In the genomic region with DNA sequence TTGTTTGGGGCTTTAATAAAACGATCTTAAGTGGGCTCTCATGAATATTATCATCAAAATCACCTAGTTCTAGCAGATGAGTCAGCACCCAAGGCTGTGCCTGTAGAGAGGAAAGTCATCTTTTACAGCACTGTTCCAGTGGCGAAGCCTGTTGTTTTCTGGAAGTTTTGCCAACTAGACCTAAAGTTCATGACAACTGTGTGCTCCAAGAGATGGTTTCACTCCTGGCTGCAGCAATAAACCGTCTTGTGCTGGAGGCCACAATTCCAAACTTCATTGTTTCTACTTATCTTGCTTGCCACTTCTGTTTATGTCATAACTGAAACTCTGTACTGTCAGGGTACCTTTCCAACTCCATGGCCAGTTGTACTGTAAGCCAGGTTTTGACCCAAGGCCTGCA, we compare ENCODE assay signal across 30 mouse cellular contexts. TPM values are rescaled to one million over a fixed set of nuclear protein-coding genes. Genes with fewer than 3 reads are reported as not detected.
A peak's percentile ranks its signal among the peaks of the same experiment; 100 is the strongest.
DNase-seq lines count a peak whose midpoint lies in the region; ATAC-seq and TF ChIP-seq lines count a peak whose summit lies in the region.
"Had no signal": no experiment of that assay in that cellular context is flagged by ENCODE, and none has a peak within 500 bp of the region (broad histone marks: within the 10 kb centered on the region; RNA-seq: fewer than 3 reads in every experiment).

No protein-coding gene starts in this region.

- ATAC-seq in heart, embryonic 13.5 days (ENCODE audit: extremely low read depth, insufficient number of reproducible peaks, low FRiP score, low TSS enrichment): no peak
- ATAC-seq in heart, embryonic 12.5 days (ENCODE audit: insufficient number of reproducible peaks, low FRiP score): no peak
- no peak for ATAC-seq in liver, embryonic 16.5 days (ENCODE audit: low read depth)
- ATAC-seq: forebrain, embryonic 14.5 days; intestine, postnatal 0 days; midbrain, embryonic 15.5 days; Patski had no signal

- intact Hi-C loops in left cerebral cortex, postnatal 25 days (cut with DNase I): no loop called here

- TF ChIP-seq POLR2A in MEL (IDR thresholded peaks at IDR 0.05; ENCODE audit: control insufficient read depth in 1 of 2, insufficient read depth in 1 of 2, low read depth in 1 of 2, low read length in 2 of 2, poor library complexity in 1 of 2): no peak

- DNase-seq in MEL (ENCODE audit: low read depth, low spot score): peak; percentile 31
- peak; percentile 85 for DNase-seq in adipocyte (ENCODE audit: low spot score)
- DNase-seq in gastrocnemius, adult 18-20 months (ENCODE audit: low spot score): no peak
- no peak for DNase-seq in left cerebral cortex, postnatal 25 days (ENCODE audit: low spot score in 2 of 2)
- DNase-seq: cerebellum, adult 8-10 months; cerebellum, postnatal 36 days; kidney, postnatal 14 days; layer of hippocampus, adult 9-11 months; retina, postnatal 1 day; right cerebral cortex, postnatal 14 days had no signal

- H3K9me3 ChIP-seq in heart, embryonic 13.5 days: no peaks in the 10 kb centered on the region
- no peaks in the 10 kb centered on the region for H3K9me3 ChIP-seq in heart, embryonic 12.5 days (replicated peaks)
- H3K9me3 ChIP-seq in MEL (replicated peaks; ENCODE audit: insufficient read depth, low read length): no peaks in the 10 kb centered on the region
- no peaks in the 10 kb centered on the region for H3K9me3 ChIP-seq in liver, embryonic 16.5 days (replicated peaks; ENCODE audit: control insufficient read depth, low read length)
- H3K9me3 ChIP-seq: lung, embryonic 15.5 days; midbrain, embryonic 10.5 days; midbrain, embryonic 15.5 days; neural tube, embryonic 15.5 days; stomach, embryonic 15.5 days had no signal

- no peak overlapping the region for H3K4me2 ChIP-seq in heart, embryonic 13.5 days
- H3K4me2 ChIP-seq in heart, embryonic 12.5 days: no peak overlapping the region
- H3K4me2 ChIP-seq in liver, embryonic 16.5 days (ENCODE audit: low read depth, low read length): peak overlapping the region; percentile 1; the same call in 1 of the 2 replicates
- H3K4me2 ChIP-seq: hindbrain, embryonic 14.5 days; lung, embryonic 15.5 days; midbrain, embryonic 15.5 days; neural tube, embryonic 15.5 days; stomach, embryonic 15.5 days had no signal

- no peaks in the 10 kb centered on the region; the same call in 1 of the 2 replicates for H3K79me2 ChIP-seq in MEL (ENCODE audit: control insufficient read depth, insufficient read depth, low read length, poor library complexity)

- no peak overlapping the region for H3K9ac ChIP-seq in heart, embryonic 13.5 days
- H3K9ac ChIP-seq in heart, embryonic 12.5 days: no peak overlapping the region
- H3K9ac ChIP-seq in MEL (ENCODE audit: control insufficient read depth, low read depth, low read length, poor library complexity, severe bottlenecking): no peak overlapping the region
- no peak overlapping the region for H3K9ac ChIP-seq in liver, embryonic 16.5 days (ENCODE audit: low read depth, low read length)
- H3K9ac ChIP-seq: hindbrain, embryonic 14.5 days; liver, embryonic 14.5 days; lung, embryonic 15.5 days; midbrain, embryonic 15.5 days; neural tube, embryonic 15.5 days; stomach, embryonic 15.5 days had no signal

- peak overlapping the region; percentile 36; the same call in 1 of the 2 replicates for H3K27ac ChIP-seq in heart, embryonic 13.5 days (replicated peaks)
- no peak overlapping the region for H3K27ac ChIP-seq in heart, embryonic 12.5 days (ENCODE audit: poor library complexity, severe bottlenecking)
- peak overlapping the region; percentile 4; the same call in 1 of the 2 replicates for H3K27ac ChIP-seq in MEL (ENCODE audit: control insufficient read depth, low read depth, low read length)
- H3K27ac ChIP-seq in liver, embryonic 16.5 days (ENCODE audit: low read length): no peak overlapping the region
- H3K27ac ChIP-seq: hindbrain, embryonic 14.5 days; liver, embryonic 14.5 days; lung, embryonic 15.5 days; midbrain, embryonic 10.5 days; midbrain, embryonic 15.5 days; neural tube, embryonic 15.5 days; stomach, embryonic 15.5 days had no signal

- 64% methylated on average over 3 of the region's 3 CpGs for WGBS in heart, embryonic 13.5 days
- WGBS in heart, embryonic 12.5 days: 72% methylated on average over 3 of the region's 3 CpGs
- 40% methylated on average over 3 of the region's 3 CpGs for WGBS in liver, embryonic 16.5 days (ENCODE audit: insufficient replicate concordance)

- peaks cover 18% of the 10 kb centered on the region for H3K36me3 ChIP-seq in heart, embryonic 13.5 days
- H3K36me3 ChIP-seq in heart, embryonic 12.5 days: peaks cover 9% of the 10 kb centered on the region
- peaks cover 0 to 20% of the 10 kb centered on the region in 2 experiments; a peak in 2 of 4 replicates for H3K36me3 ChIP-seq in MEL (ENCODE audit: control insufficient read depth in 1 of 2, insufficient read depth in 2 of 2, low read length in 2 of 2)
- H3K36me3 ChIP-seq in liver, embryonic 16.5 days (ENCODE audit: control insufficient read depth, insufficient read depth): no peaks in the 10 kb centered on the region
- H3K36me3 ChIP-seq: lung, embryonic 15.5 days; midbrain, embryonic 15.5 days; neural tube, embryonic 15.5 days; stomach, embryonic 15.5 days had no signal

- H3K27me3 ChIP-seq in heart, embryonic 13.5 days (replicated peaks): no peaks in the 10 kb centered on the region; the same call in 1 of the 2 replicates
- no peaks in the 10 kb centered on the region for H3K27me3 ChIP-seq in heart, embryonic 12.5 days (replicated peaks)
- H3K27me3 ChIP-seq in MEL (ENCODE audit: control insufficient read depth in 1 of 2, insufficient read depth in 2 of 2, low read length in 2 of 2): 0 out of 4 replicates have a peak, but pooled peaks cover 0 to 1% of the 10 kb centered on the region in 2 experiments
- peaks cover 12% of the 10 kb centered on the region for H3K27me3 ChIP-seq in liver, embryonic 16.5 days (ENCODE audit: control insufficient read depth, insufficient read depth, low read depth, low read length)
- H3K27me3 ChIP-seq: CH12.LX; lung, embryonic 15.5 days; midbrain, embryonic 15.5 days; neural tube, embryonic 15.5 days; Patski; stomach, embryonic 15.5 days had no signal

- no peak for TF ChIP-seq RAD21 in MEL (IDR thresholded peaks at IDR 0.05; ENCODE audit: low read depth, low read length)

- TF ChIP-seq EP300 in MEL (IDR thresholded peaks at IDR 0.05; ENCODE audit: low read depth in 1 of 2, low read length in 2 of 2): no peak

- peaks cover 42% of the 10 kb centered on the region for H3K4me1 ChIP-seq in heart, embryonic 13.5 days
- H3K4me1 ChIP-seq in heart, embryonic 12.5 days (replicated peaks): peaks cover 23% of the 10 kb centered on the region
- peaks cover 2 to 24% of the 10 kb centered on the region in 2 experiments for H3K4me1 ChIP-seq in MEL (ENCODE audit: control insufficient read depth in 1 of 2, insufficient read depth in 2 of 2, low read length in 2 of 2)
- H3K4me1 ChIP-seq in liver, embryonic 16.5 days (ENCODE audit: control insufficient read depth, low read depth, low read length): peaks cover 19% of the 10 kb centered on the region

- H3K4me3 ChIP-seq in heart, embryonic 13.5 days: no peak overlapping the region
- H3K4me3 ChIP-seq in heart, embryonic 12.5 days: no peak overlapping the region
- H3K4me3 ChIP-seq in MEL (ENCODE audit: control insufficient read depth in 1 of 2, insufficient read depth in 1 of 2, low read depth in 2 of 2, low read length in 2 of 2): no peak overlapping the region
- H3K4me3 ChIP-seq in liver, embryonic 16.5 days (ENCODE audit: low read depth, low read length): no peak overlapping the region
- H3K4me3 ChIP-seq: lung, embryonic 15.5 days; midbrain, embryonic 10.5 days; midbrain, embryonic 15.5 days; neural tube, embryonic 15.5 days; stomach, embryonic 15.5 days had no signal

- TF ChIP-seq CTCF in MEL (IDR thresholded peaks at IDR 0.05 in 2 of 3, conservative IDR thresholded peaks at IDR 0.05 in 1 of 3; ENCODE audit: control insufficient read depth in 1 of 3, insufficient read depth in 1 of 3, low read depth in 2 of 3, low read length in 3 of 3, poor library complexity in 1 of 3, severe bottlenecking in 1 of 3): no peak

TF ChIP-seq in MEL, 35 proteins besides CTCF, POLR2A, EP300 and RAD21:
- no peak for TF ChIP-seq ZC3H11A (IDR thresholded peaks at IDR 0.05; ENCODE audit: low read depth, low read length)
TF ChIP-seq in MEL: peak in this region for 0.

RNA-seq across cellular contexts. Expression of gene Ccdc30, which starts 1.9 kb away (rescaled TPM):
- polyA plus RNA-seq in heart, embryonic 13.5 days (2015; fragmentation: Nextera tagmentation; extraction: Ambion mirVana): 1.9 and 2.9 TPM in 2 replicates
- 3.3 and 4.1 TPM in 2 replicates for polyA plus RNA-seq in heart, embryonic 12.5 days (2016; fragmentation: Nextera tagmentation; extraction: Ambion mirVana)
- total RNA-seq in MEL (2012; rRNA removed): not detected in 2 replicates
- not detected for polyA plus RNA-seq in MEL (2012; ENCODE audit: insufficient read depth in 1 of 2, insufficient read length in 2 of 2, low read depth in 1 of 2, low replicate concordance in 2 of 2, missing spikeins in 1 of 2)
- polyA plus RNA-seq in liver, embryonic 16.5 days (2015; fragmentation: Nextera tagmentation; extraction: Ambion mirVana): 0.99 and 1.0 TPM in 2 replicates
- total RNA-seq in gastrocnemius, adult 18-20 months (2021): not detected
- total RNA-seq in left cerebral cortex, postnatal 25 days (2021): 10 to 100 TPM; 16.3 to 16.9 TPM

RNA-seq across cellular contexts. Expression of gene Ppcs, which starts 5.0 kb away (rescaled TPM):
- 28.0 and 28.9 TPM in 2 replicates for polyA plus RNA-seq in heart, embryonic 13.5 days (2015; fragmentation: Nextera tagmentation; extraction: Ambion mirVana)
- 26.3 and 27.6 TPM in 2 replicates for polyA plus RNA-seq in heart, embryonic 12.5 days (2016; fragmentation: Nextera tagmentation; extraction: Ambion mirVana)
- total RNA-seq in MEL (2012; rRNA removed): 7.6 and 8.4 TPM in 2 replicates
- 1 to 10 TPM in 1 of 2 experiments, not detected in 1; 7.4 TPM for polyA plus RNA-seq in MEL (2012; ENCODE audit: insufficient read depth in 1 of 2, insufficient read length in 2 of 2, low read depth in 1 of 2, low replicate concordance in 2 of 2, missing spikeins in 1 of 2)
- polyA plus RNA-seq in liver, embryonic 16.5 days (2015; fragmentation: Nextera tagmentation; extraction: Ambion mirVana): 12.9 and 13.3 TPM in 2 replicates
- 1 to 10 TPM; 4.8 to 5.6 TPM for total RNA-seq in gastrocnemius, adult 18-20 months (2021)
- total RNA-seq in left cerebral cortex, postnatal 25 days (2021): 1 to 10 TPM; 4.7 to 5.2 TPM

RNA-seq across cellular contexts. Expression of gene Zmynd12, which starts 5.3 kb away (rescaled TPM):
- 0.13 and 0.29 TPM in 2 replicates for polyA plus RNA-seq in heart, embryonic 13.5 days (2015; fragmentation: Nextera tagmentation; extraction: Ambion mirVana)
- polyA plus RNA-seq in heart, embryonic 12.5 days (2016; fragmentation: Nextera tagmentation; extraction: Ambion mirVana): 0.23 TPM in 1 of 2 replicates, not detected in the other
- not detected in 2 replicates for total RNA-seq in MEL (2012; rRNA removed)
- polyA plus RNA-seq in MEL (2012; ENCODE audit: insufficient read depth in 1 of 2, insufficient read length in 2 of 2, low read depth in 1 of 2, low replicate concordance in 2 of 2, missing spikeins in 1 of 2): under 1 TPM in 1 of 2 experiments, not detected in 1; 0.04 TPM
- polyA plus RNA-seq in liver, embryonic 16.5 days (2015; fragmentation: Nextera tagmentation; extraction: Ambion mirVana): 0.14 and 0.31 TPM in 2 replicates
- not detected for total RNA-seq in gastrocnemius, adult 18-20 months (2021)
- under 1 TPM in 1 of 2 experiments, not detected in 1; 0.25 TPM for total RNA-seq in left cerebral cortex, postnatal 25 days (2021)
- total RNA-seq: ES-E14; gastrocnemius, postnatal 4 days; left cerebral cortex, postnatal 10 days; megakaryocyte progenitor cell, adult 5-6 weeks had no signal
- polyA plus RNA-seq: C2C12; embryonic facial prominence, embryonic 11.5 days; midbrain, embryonic 10.5 days had no signal

Comparison
In these comparisons a context has a peak if more than half of its experiments do, and no peak if none do; other contexts are left out.
1. H3K27ac ChIP-seq: peak in heart, embryonic 13.5 days (single experiment) and MEL (single experiment); none in heart, embryonic 12.5 days (single experiment) and liver, embryonic 16.5 days (single experiment).
2. DNase-seq: peak in MEL (single experiment) and adipocyte (single experiment); none in gastrocnemius, adult 18-20 months (single experiment) and left cerebral cortex, postnatal 25 days (0 of 2).